Mouse (Mus musculus) C2C12 (cell line): ENCODE measurements around the gene Serpinb13. TPM values are rescaled to one million over a fixed set of nuclear protein-coding genes. Genes with fewer than 3 reads are reported as not detected.

Experiments used
- H3K27me3 ChIP-seq: one replicate; pipeline ENCODE4 v1.6.1; 2011; ENCODE audit not compliant: control insufficient read depth, insufficient read depth, insufficient read length
- H3K36me3 ChIP-seq: one replicate; pipeline ENCODE4 v1.6.1; 2011; ENCODE audit not compliant: control insufficient read depth, insufficient read depth
- H3K4me3 ChIP-seq: one replicate; pipeline ENCODE4 v1.5.1; 2011; ENCODE audit warnings: mild to moderate bottlenecking, control low read depth; ENCODE audit not compliant: poor library complexity, insufficient read depth, severe bottlenecking
- H3K79me2 ChIP-seq: one replicate; pipeline ENCODE4 v1.6.1; 2011; ENCODE audit not compliant: control insufficient read depth, insufficient read depth
- H3K79me3 ChIP-seq: one replicate; pipeline ENCODE4 v1.6.1; 2011; ENCODE audit warnings: low read depth, control low read depth
- H3ac ChIP-seq: one replicate; pipeline ENCODE3; 2011; ENCODE audit warnings: low read depth; ENCODE audit not compliant: control insufficient read depth, insufficient read length
- CEBPB ChIP-seq: IDR thresholded peaks from one replicate; pipeline ENCODE4 v1.6.1; 2011; ENCODE audit warnings: low read depth, mild to moderate bottlenecking, control low read depth, moderate library complexity
- CTCF ChIP-seq: IDR thresholded peaks from one replicate; pipeline ENCODE4 v1.5.1; 2011; ENCODE audit not compliant: control insufficient read depth, insufficient read depth, insufficient read length
- FOSL1 ChIP-seq: IDR thresholded peaks from one replicate; pipeline ENCODE4 v1.8.0; 2011; ENCODE audit warnings: mild to moderate bottlenecking, low read length; ENCODE audit not compliant: poor library complexity, insufficient read depth, severe bottlenecking
- MAX ChIP-seq: IDR thresholded peaks from one replicate; pipeline ENCODE4 v1.6.1; 2011; ENCODE audit warnings: mild to moderate bottlenecking, control low read depth
- MYOD1 ChIP-seq: IDR thresholded peaks from one replicate; pipeline ENCODE4 v1.6.1; 2011; ENCODE audit warnings: low read depth; ENCODE audit not compliant: control insufficient read depth, insufficient read length
- MYOG ChIP-seq: IDR thresholded peaks from one replicate; pipeline ENCODE4 v1.6.1; 2011; ENCODE audit not compliant: control insufficient read depth, insufficient read length; ENCODE audit errors: extremely low read depth
- USF1 ChIP-seq: IDR thresholded peaks from one replicate; pipeline ENCODE4 v1.6.1; 2011; ENCODE audit warnings: low read depth, mild to moderate bottlenecking, control low read depth, moderate library complexity
- long read RNA-seq, 2 experiments: library from polyadenylated mRNA; unstranded; transcript quantifications; one replicate each; pipeline ENCODE4 v2.0.0; 2019 to 2020
- polyA plus RNA-seq: library from polyadenylated mRNA; unstranded; fragments of >200 nt; fragmentation: generic; extraction: Trizol; gene quantifications from one replicate; pipeline ENCODE4 v1.2.1, GENCODE M21; 2012; ENCODE audit warnings: missing spikeins

Serpinb13 gene
- polyA plus RNA-seq = not detected
- long read RNA-seq, experiment 1 = 0 reads
- long read RNA-seq, experiment 2 = 0 reads

DNA sequence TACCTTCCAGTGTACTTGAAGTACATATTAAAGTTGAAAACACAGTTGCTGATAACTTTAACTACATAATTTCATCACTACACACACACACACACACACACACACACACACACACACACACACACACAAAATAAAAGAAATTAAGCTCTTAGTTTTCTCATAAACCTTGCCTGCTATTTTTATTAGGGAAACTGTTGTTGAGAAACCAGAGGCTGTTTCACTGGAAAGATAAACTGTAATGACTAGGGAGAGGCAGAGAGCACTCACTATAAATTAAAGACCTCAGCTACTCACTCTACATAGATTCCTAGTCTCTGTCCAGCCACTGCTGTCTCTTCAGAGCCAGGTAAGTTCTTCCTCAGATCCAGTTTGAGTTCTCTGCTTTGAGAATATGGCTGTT lies at the start of gene Serpinb13:
Serpinb13 (plus strand) TSS at position 301 of the 400 bp plus-strand sequence.
- no peak for TF ChIP-seq MYOD1
- H3K79me2 ChIP-seq = no peaks in the 10 kb centered on the region
- H3K79me3 ChIP-seq = no peaks in the 10 kb centered on the region
- H3ac ChIP-seq = no peak within 1 kb of the TSS
- no peaks in the 10 kb centered on the region for H3K36me3 ChIP-seq
- H3K27me3 ChIP-seq = no peaks in the 10 kb centered on the region
- H3K4me3 ChIP-seq = no peak within 1 kb of the TSS

GRCm38 (mm10) chr1:106931954-106932353 lies 48.8 kb upstream of the Serpinb13 start:
- TF ChIP-seq FOSL1 (no peak), MYOD1 (no peak), MYOG (no peak), CTCF (no peak), MAX (no peak), CEBPB (no peak), USF1 (no peak)
- H3ac ChIP-seq = no peak overlapping the region
- H3K27me3 ChIP-seq = no peaks in the 10 kb centered on the region
- no peak overlapping the region for H3K4me3 ChIP-seq
- H3K79me2 ChIP-seq = no peaks in the 10 kb centered on the region
- no peaks in the 10 kb centered on the region for H3K36me3 ChIP-seq
- H3K79me3 ChIP-seq = no peaks in the 10 kb centered on the region

DNA sequence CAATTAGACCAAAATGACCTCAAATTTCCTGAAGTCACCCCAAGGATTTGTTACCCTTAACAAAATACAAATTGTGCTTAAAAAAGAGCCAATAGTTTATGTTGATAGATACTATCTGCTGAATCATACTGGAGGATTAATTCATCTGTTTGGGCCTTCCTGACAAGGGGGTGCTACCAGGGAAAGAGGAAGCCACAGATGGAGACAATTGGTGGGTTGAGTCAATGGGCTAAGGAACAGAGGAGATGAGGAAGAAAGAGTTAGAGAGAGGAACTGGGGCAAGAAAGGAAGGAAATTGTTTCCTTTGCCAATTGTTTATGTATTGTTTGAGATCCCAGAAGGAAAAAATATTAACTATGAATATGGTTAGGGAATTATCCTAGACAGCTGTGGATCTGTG lies 47.1 kb upstream of the Serpinb13 start:
- no peak overlapping the region for H3ac ChIP-seq
- H3K79me3 ChIP-seq = no peaks in the 10 kb centered on the region
- H3K36me3 ChIP-seq = no peaks in the 10 kb centered on the region
- H3K79me2 ChIP-seq = no peaks in the 10 kb centered on the region
- H3K27me3 ChIP-seq = no peaks in the 10 kb centered on the region
- H3K4me3 ChIP-seq = no peak overlapping the region
- no peak for TF ChIP-seq MYOD1
- no peak for TF ChIP-seq CEBPB
- TF ChIP-seq FOSL1 = no peak
- TF ChIP-seq MYOG = no peak
- TF ChIP-seq MAX = no peak
- TF ChIP-seq CTCF = no peak
- no peak for TF ChIP-seq USF1

DNA sequence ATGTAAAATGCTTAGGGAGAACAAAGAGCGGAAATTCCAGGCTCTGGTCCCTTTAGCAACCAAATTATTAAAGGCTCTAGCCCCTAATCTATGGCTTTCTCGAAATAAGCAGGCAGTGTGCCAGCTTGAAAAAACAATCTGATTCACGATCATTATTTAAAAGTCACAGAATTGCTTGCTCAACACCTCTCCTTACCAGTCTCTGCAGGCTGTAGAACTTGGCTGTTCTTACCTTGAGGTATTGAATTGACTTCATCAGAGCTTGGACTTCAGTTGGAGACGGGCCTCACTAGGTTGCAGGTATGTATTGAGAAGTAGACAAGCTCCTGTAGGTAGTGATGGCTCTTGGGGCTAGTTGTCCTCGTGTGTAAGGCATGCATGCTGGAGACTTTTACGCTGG lies 46.5 kb upstream of the Serpinb13 start, which contains the start of gene Serpinb12:
Serpinb12 (plus strand) TSS at position 185 of the 400 bp plus-strand sequence.
- no peak within 1 kb of the TSS for H3K4me3 ChIP-seq
- no peaks in the 10 kb centered on the region for H3K27me3 ChIP-seq
- H3K79me2 ChIP-seq = no peaks in the 10 kb centered on the region
- H3K79me3 ChIP-seq = no peaks in the 10 kb centered on the region
- no peak for TF ChIP-seq FOSL1
- no peak for TF ChIP-seq CEBPB
- no peak for TF ChIP-seq USF1
- TF ChIP-seq MYOG = no peak
- TF ChIP-seq MYOD1 = no peak
- TF ChIP-seq CTCF = no peak
- no peak for TF ChIP-seq MAX
- H3ac ChIP-seq = no peak within 1 kb of the TSS
- no peaks in the 10 kb centered on the region for H3K36me3 ChIP-seq

GRCm38 (mm10) chr1:106947217-106947616 lies 33.6 kb upstream of the Serpinb13 start:
- Histone ChIP-seq H3K4me3 (no peak overlapping the region), H3K27me3 (no peaks in the 10 kb centered on the region), H3K79me2 (no peaks in the 10 kb centered on the region), H3K36me3 (no peaks in the 10 kb centered on the region), H3ac (no peak overlapping the region), H3K79me3 (no peaks in the 10 kb centered on the region)
- no peak for TF ChIP-seq MYOG
- no peak for TF ChIP-seq CEBPB
- no peak for TF ChIP-seq MYOD1
- no peak for TF ChIP-seq USF1

GRCm38 (mm10) chr1:106959981-106960380 lies 20.8 kb upstream of the Serpinb13 start:
- Histone ChIP-seq H3K79me3 (no peaks in the 10 kb centered on the region), H3K27me3 (no peaks in the 10 kb centered on the region), H3K36me3 (no peaks in the 10 kb centered on the region), H3K4me3 (no peak overlapping the region), H3K79me2 (no peaks in the 10 kb centered on the region), H3ac (no peak overlapping the region)
- TF ChIP-seq MYOG (no peak), CEBPB (no peak), FOSL1 (no peak), CTCF (no peak), MAX (no peak), USF1 (no peak), MYOD1 (no peak)
